Mouse (Mus musculus) embryonic fibroblast, embryonic 13.5 days (primary cell): ENCODE measurements around the gene Zmynd19.

Experiments
- CTCF ChIP-seq: IDR thresholded peaks from 2 replicates; pipeline ENCODE4 v1.5.1; 2011; ENCODE audit warnings: mild to moderate bottlenecking, control low read depth, low read length, moderate library complexity, borderline replicate concordance; ENCODE audit not compliant: insufficient read depth
- POLR2A ChIP-seq: IDR thresholded peaks from 2 replicates; pipeline ENCODE4 v1.6.1; 2011; ENCODE audit warnings: low read depth, mild to moderate bottlenecking, control low read depth, low read length, moderate library complexity

GRCm38 (mm10) chr2:24962304-24963000 is 12.9 kb downstream of the Zmynd19 start, which contains the start of gene Dph7:
- peak; percentile 94 for TF ChIP-seq CTCF
- peak; percentile 94 for TF ChIP-seq POLR2A
